Mouse (Mus musculus): ENCODE measurements around the gene Rasa4.
A peak's percentile ranks its signal among the peaks of the same experiment; 100 is the strongest.
"Not testable (repeated sequence)": the region's sequence is repeated elsewhere in the genome, so short reads cannot be mapped to it uniquely, and the experiment has no call there.

Gene Rasa4

GRCm38 (mm10) chr5:136066404-136067148 lies 17.1 kb upstream of the Rasa4 start:
- DNase-seq (ENCODE audit: low spot score), result not testable (repeated sequence)

DNA sequence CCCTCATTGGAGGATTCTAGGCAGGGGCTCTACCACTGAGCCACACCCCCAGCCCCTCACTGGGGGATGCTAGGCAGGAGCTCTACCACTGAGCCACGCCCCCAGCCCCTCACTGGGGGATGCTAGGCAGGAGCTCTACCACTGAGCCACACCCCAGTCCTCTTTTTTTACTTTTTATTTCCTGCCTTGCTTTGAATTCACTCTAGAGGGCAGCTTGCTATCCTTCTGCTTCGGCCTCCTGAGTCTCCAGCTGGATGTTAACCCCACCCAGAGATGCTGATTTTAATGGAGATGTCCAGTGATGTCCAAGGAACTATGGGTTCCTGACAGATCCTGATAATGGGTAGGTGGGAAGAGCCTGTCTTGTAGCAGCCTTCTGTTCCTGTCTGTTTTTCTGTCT lies 14.3 kb upstream of the Rasa4 start:
- no peak for DNase-seq (ENCODE audit: low spot score)

DNA sequence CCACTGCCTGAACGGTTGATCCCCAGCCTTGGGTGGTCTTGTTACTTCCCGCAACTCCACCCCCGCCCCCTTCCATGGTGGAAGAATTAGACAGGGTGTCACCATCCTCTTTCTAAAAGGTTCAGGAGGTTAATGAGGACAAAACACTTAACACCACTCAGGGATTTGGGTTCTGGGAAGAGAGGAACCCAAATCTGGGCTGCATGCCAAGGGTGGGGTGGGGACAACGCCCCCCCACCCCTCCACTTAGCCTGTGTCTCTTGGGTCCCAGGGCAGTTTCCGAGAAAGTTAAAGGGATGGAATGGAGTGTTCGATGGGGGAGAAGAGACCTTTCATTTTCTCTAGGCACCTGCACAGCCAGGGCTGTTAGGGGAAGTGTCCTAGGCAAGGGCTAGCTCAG lies 10.7 kb upstream of the Rasa4 start:
- DNase-seq (ENCODE audit: low spot score), result no peak

- DNase-seq (ENCODE audit: low spot score), result no peak
Observed at GRCm38 (mm10) chr5:136073526-136073925, 10.2 kb upstream of the Rasa4 start.

DNA sequence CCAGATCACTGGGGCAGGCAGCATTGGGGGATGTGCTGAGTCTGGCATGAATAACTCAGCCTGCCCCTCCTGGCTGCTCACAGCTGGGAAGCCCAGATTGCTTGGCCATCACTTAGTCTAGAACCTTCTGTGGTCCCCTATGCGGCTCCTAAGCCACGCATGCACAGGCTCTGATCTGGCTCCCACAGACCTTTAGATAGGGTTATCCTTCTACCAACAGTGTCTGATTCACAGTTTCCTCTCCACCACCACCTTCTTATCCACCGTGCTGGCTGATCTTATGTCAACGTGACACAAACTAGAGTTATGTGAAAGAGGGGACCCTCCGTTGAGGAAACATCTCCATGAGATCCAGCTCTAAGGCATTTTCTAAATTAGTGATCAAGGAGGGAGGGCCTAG lies 8.6 kb upstream of the Rasa4 start:
- no peak for DNase-seq (ENCODE audit: low spot score)

- DNase-seq (ENCODE audit: low spot score), result no peak
Observed at GRCm38 (mm10) chr5:136076284-136076683, 7.4 kb upstream of the Rasa4 start.

- DNase-seq (ENCODE audit: low spot score), result no peak
Observed at GRCm38 (mm10) chr5:136077001-136077550, 6.6 kb upstream of the Rasa4 start.

GRCm38 (mm10) chr5:136078136-136078535 lies 5.6 kb upstream of the Rasa4 start:
- no peak for DNase-seq (ENCODE audit: low spot score)

- DNase-seq (ENCODE audit: low spot score), result no peak
Observed at GRCm38 (mm10) chr5:136082345-136082744, 1.4 kb upstream of the Rasa4 start.

DNA sequence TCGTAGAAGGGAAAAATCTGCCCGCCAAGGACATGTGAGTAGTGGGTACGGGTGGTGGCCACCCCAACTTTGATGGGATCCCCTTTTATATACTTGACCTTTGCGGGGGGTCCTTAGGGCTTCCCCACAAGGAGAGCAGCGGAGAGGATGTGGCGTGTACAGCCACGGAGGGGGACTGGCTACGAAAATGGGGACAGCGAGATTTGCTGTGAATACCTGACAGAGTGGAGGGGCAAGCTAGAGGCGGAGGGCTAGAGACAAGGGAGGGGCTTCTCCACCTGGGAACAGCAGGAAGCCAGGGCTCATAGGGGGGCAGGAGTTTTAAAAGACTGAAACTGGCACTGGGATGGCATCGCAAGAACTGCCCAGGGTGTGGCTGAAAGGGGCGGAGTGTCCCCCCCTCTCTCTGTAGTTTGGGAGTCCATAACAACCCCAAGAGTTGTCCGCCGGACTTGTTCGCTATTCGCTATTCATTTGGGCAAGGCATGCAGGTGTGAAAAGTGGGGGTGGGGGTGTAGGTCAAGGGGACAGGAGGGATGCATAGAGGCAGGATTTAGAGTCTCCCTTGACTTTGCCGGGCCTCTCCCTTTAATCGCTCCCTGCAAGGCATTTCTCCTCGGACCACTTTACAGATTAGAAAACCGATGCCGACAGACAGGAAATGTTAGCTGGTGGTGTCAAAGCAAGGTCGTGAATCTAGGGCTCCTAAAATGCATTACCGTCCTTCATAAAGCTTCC lies 597 bp downstream of the Rasa4 start:
- DNase-seq (ENCODE audit: low spot score), result no peak

DNA sequence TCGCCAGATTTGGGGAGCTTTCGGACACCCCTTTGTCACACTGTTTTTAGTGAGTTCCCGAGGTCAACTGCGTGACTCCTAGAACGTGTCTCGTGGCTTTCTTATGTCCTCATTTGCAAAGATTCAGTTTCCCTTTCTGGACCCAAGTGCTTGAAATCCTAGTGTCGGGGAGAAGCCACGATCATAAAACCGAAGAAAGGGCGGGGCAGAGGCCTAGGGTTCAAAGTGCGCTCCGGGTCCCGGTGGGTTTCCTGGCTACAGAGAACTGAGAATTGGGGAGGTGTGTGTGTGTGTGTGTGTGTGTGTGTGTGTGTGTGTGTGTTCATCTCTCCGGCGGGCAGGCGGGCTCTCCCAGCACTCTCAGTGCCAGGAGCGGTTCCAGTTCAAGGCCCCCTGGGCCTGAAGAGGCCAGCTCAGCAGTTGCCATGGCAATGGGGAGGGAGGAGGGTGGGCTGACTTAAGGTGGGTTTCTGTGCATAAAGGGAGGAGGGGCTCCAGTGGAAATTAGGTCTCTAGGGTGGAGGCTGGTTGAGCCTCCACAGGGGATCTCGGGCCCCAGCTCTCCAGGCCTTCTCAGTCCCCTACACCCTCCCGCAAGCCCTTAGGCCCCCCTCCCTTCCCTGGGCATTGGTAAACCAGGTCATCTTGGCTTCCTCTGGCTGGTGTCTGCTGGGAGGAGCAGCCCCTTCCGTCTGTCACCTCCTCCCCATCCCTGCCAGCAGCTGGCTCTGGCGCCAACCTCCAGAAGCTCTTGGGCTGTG lies 1.4 kb downstream of the Rasa4 start:
- DNase-seq (ENCODE audit: low spot score), result peak; percentile 48

GRCm38 (mm10) chr5:136086290-136086689 lies 2.6 kb downstream of the Rasa4 start:
- DNase-seq (ENCODE audit: low spot score), result no peak

- DNase-seq (ENCODE audit: low spot score), result peak; percentile 15
Observed at GRCm38 (mm10) chr5:136088821-136089575, 5.3 kb downstream of the Rasa4 start.

DNA sequence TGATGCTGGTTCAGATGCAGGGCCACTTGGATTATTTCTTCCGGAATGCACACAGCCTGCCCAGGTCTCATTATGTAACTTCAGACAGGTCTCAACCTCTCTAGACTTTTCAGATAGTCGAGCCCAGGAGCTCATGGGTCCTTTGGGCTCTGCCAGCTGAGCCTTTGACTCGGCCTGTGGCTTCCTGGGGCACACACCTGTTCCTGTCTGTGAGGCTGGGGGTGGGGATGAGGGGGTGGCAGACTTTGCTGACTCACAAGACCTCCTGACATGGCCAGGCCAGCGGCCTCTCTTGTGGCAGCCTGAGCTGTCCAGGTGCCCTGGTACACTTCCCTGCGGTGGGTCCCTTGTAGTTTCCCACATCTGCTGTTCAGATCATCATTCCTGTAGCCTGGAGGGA lies 8.2 kb downstream of the Rasa4 start:
- DNase-seq (ENCODE audit: low spot score), result no peak

GRCm38 (mm10) chr5:136094249-136095010 lies 10.7 kb downstream of the Rasa4 start:
- DNase-seq (ENCODE audit: low spot score), result no peak

GRCm38 (mm10) chr5:136095089-136095488 lies 11.4 kb downstream of the Rasa4 start:
- no peak for DNase-seq (ENCODE audit: low spot score)

DNA sequence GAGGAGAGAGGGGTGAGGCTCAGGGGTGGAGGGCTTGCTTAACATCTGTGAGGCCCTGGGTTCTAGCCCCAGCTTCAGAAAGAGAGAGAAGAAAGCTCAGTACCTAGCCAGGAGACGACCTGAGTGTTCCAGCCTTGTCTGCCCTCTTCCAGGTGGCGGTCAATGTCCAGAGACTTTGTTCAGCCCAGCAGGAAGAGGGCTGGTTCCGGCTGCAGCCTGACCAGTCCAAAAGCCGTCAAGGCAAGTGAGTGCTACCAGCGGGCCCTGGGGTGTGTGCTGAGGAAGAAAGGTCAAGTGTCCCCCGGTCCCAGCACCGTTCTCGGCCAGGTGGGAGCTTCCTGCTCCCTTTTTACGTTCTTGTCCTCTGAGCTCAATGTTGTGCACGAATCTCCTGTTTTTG lies 14.8 kb downstream of the Rasa4 start:
- DNase-seq (ENCODE audit: low spot score), result no peak

DNA sequence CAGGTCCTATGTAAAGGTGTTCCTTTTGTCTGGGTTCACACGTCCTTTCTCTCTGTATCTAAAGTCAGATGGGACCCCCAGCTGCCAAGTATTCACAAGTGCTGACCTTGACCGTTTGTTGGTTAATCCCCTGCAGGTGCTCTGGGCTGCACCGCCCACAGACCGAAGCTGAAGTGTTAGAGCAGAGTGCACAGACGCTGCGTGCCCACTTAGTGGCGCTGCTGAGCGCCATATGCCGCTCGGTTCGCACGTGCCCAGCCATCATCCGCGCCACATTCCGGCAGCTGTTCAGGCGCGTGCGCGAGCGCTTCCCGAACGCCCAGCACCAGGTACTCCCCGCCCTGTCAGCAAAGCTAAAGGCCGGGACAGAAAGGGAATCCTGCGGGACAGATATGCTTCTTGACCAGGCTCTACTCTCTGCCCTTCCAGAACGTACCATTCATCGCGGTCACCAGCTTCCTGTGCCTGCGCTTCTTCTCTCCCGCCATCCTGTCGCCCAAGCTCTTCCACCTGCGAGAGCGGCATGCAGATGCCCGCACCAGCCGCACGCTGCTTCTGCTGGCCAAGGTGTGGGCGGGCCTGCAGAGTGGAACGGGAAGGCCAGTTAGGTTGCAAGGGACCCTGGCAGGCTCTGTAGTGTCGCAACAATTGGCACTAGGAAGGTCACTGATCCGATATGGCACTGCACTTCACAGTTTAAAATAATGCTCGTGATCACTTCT lies 18.5 kb downstream of the Rasa4 start:
- DNase-seq (ENCODE audit: low spot score), result peak; percentile 93

DNA sequence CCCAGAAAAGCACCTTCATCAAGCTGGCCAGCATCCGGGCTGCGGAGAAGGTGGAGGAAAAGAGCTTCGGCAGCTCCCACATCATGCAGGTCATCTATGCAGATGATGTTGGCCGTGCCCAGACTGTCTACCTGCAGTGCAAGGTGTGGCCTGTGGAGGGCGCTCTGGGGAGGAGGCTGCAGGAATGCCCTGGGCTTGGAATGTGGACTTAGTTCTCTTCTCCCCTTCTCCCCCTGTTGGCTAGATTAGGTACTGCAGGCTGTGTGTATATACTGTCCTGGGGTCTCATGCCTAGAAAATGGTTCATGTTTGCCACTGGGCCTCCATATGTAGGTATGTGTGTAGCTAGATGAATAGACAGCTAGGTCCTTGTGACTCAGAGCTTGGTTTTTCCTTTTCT lies 20.8 kb downstream of the Rasa4 start:
- DNase-seq (ENCODE audit: low spot score), result peak; percentile 24

- no peak for DNase-seq (ENCODE audit: low spot score)
Observed at GRCm38 (mm10) chr5:136108486-136108885, 24.8 kb downstream of the Rasa4 start.

Measured in embryo, embryonic 10 days (tissue).